Mouse (Mus musculus): ENCODE results near the gene Mt2. TPM values are rescaled to one million over a fixed set of nuclear protein-coding genes. Genes with fewer than 3 reads are reported as not detected.
A peak's percentile ranks its signal among the peaks of the same experiment; 100 is the strongest.

The Mt2 gene
- polyA plus RNA-seq, 2 experiments from 2014 or later = not detected

GRCm38 (mm10) chr8:94172809-94173732, 607 bp downstream of the Mt2 start:
- ATAC-seq = no peak

GRCm38 (mm10) chr8:94173848-94174403, 1.5 kb downstream of the Mt2 start:
- ATAC-seq = no peak

GRCm38 (mm10) chr8:94174619-94175213, 2.3 kb downstream of the Mt2 start:
- ATAC-seq = no peak

- no peak for ATAC-seq
Observed at GRCm38 (mm10) chr8:94177716-94178390, 5.4 kb downstream of the Mt2 start.

GRCm38 (mm10) chr8:94178857-94179712, 6.6 kb downstream of the Mt2 start, which contains the start of gene Mt1:
Gene Mt1, plus strand, starts transcription at chr8:94179082.
- ATAC-seq = peak; percentile 75

GRCm38 (mm10) chr8:94179713-94180560, 7.5 kb downstream of the Mt2 start:
- no peak for ATAC-seq

- ATAC-seq = no peak
Observed at GRCm38 (mm10) chr8:94180561-94180908, 8.1 kb downstream of the Mt2 start.

GRCm38 (mm10) chr8:94182055-94182929, 9.8 kb downstream of the Mt2 start:
- no peak for ATAC-seq

- peak; percentile 76 for ATAC-seq
Observed at GRCm38 (mm10) chr8:94183117-94183516, 10.7 kb downstream of the Mt2 start.

- no peak for ATAC-seq
Observed at GRCm38 (mm10) chr8:94184357-94184843, 11.9 kb downstream of the Mt2 start.

GRCm38 (mm10) chr8:94185791-94186190, 13.3 kb downstream of the Mt2 start:
- ATAC-seq = no peak

- peak; percentile 40 for ATAC-seq
Observed at GRCm38 (mm10) chr8:94186542-94186941, 14.1 kb downstream of the Mt2 start.

GRCm38 (mm10) chr8:94187290-94188002, 15.0 kb downstream of the Mt2 start:
- ATAC-seq = no peak

GRCm38 (mm10) chr8:94189275-94190031, 17.0 kb downstream of the Mt2 start:
- ATAC-seq = no peak

GRCm38 (mm10) chr8:94191101-94191691, 18.7 kb downstream of the Mt2 start:
- ATAC-seq = peak; percentile 88

- ATAC-seq = no peak
Observed at GRCm38 (mm10) chr8:94192926-94193325, 20.5 kb downstream of the Mt2 start.

- ATAC-seq = no peak
Observed at GRCm38 (mm10) chr8:94194591-94195223, 22.2 kb downstream of the Mt2 start.
